Mouse (Mus musculus): ENCODE data around the gene E2f7. TPM values are rescaled to one million over a fixed set of nuclear protein-coding genes. Genes with fewer than 3 reads are reported as not detected.

E2f7 gene
- polyA plus RNA-seq, 1 experiment from 2014 or later, result 34.1 TPM

DNA sequence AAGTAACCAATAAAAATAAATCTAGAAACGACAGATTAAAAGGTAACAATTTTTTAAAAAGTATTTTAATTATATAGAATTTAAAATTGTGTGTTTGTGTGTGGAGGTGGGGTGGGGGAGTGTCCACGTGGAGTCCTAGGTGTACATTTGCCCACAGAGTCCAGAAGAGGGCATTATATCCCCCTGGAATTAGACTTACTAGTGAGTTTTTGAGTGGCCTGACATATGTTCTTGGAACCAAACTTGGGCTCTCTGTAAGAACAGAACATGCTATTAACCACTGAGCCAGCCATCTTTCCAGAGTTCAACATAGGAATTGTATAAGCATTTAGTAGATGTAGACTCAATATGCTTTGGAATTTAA lies 66.6 kb downstream of the E2f7 start:
- Histone ChIP-seq H3K36me3 (ENCODE audit: control insufficient read depth, insufficient read depth, low read length) (no peaks in the 10 kb centered on the region), H3K9me3 (ENCODE audit: control insufficient read depth, low read length) (no peaks in the 10 kb centered on the region), H3K27me3 (ENCODE audit: control insufficient read depth, insufficient read depth, low read depth, low read length) (no peaks in the 10 kb centered on the region), H3K9ac (ENCODE audit: low read length) (no peak overlapping the region), H3K4me3 (ENCODE audit: low read length) (no peak overlapping the region), H3K4me2 (ENCODE audit: low read depth, low read length) (no peak overlapping the region), H3K27ac (ENCODE audit: low read length) (no peak overlapping the region), H3K4me1 (replicated peaks; ENCODE audit: control insufficient read depth, insufficient read depth, low read length) (no peaks in the 10 kb centered on the region)
- 39% methylated on average over 2 of the region's 2 CpGs for WGBS
- ATAC-seq (ENCODE audit: low read depth), result no peak

GRCm38 (mm10) chr10:110821139-110821538 lies 75.9 kb downstream of the E2f7 start:
- WGBS, result 71% methylated on average over 11 of the region's 11 CpGs
- no peak overlapping the region for H3K27ac ChIP-seq (ENCODE audit: low read length)
- no peak overlapping the region for H3K4me2 ChIP-seq (ENCODE audit: low read depth, low read length)
- no peak overlapping the region for H3K4me3 ChIP-seq (ENCODE audit: low read length)
- H3K9me3 ChIP-seq (ENCODE audit: control insufficient read depth, low read length), result no peaks in the 10 kb centered on the region
- no peaks in the 10 kb centered on the region for H3K27me3 ChIP-seq (ENCODE audit: control insufficient read depth, insufficient read depth, low read depth, low read length)
- H3K36me3 ChIP-seq (ENCODE audit: control insufficient read depth, insufficient read depth, low read length), result no peaks in the 10 kb centered on the region
- H3K4me1 ChIP-seq (replicated peaks; ENCODE audit: control insufficient read depth, insufficient read depth, low read length), result no peaks in the 10 kb centered on the region
- H3K9ac ChIP-seq (ENCODE audit: low read length), result no peak overlapping the region
- no peak for ATAC-seq (ENCODE audit: low read depth)

- Histone ChIP-seq H3K9me3 (ENCODE audit: control insufficient read depth, low read length) (no peaks in the 10 kb centered on the region), H3K36me3 (ENCODE audit: control insufficient read depth, insufficient read depth, low read length) (no peaks in the 10 kb centered on the region), H3K4me3 (ENCODE audit: low read length) (no peak overlapping the region), H3K4me1 (replicated peaks; ENCODE audit: control insufficient read depth, insufficient read depth, low read length) (no peaks in the 10 kb centered on the region), H3K4me2 (ENCODE audit: low read depth, low read length) (no peak overlapping the region), H3K9ac (ENCODE audit: low read length) (no peak overlapping the region), H3K27ac (ENCODE audit: low read length) (no peak overlapping the region), H3K27me3 (ENCODE audit: control insufficient read depth, insufficient read depth, low read depth, low read length) (no peaks in the 10 kb centered on the region)
- no peak for ATAC-seq (ENCODE audit: low read depth)
- WGBS, result 86% methylated on average over 3 of the region's 3 CpGs
Observed at GRCm38 (mm10) chr10:110821692-110822091, 76.5 kb downstream of the E2f7 start.

GRCm38 (mm10) chr10:110832336-110832735 lies 87.1 kb downstream of the E2f7 start:
- WGBS, result 35% methylated on average over 6 of the region's 6 CpGs
- no peak overlapping the region for H3K9ac ChIP-seq (ENCODE audit: low read length)
- no peak for ATAC-seq (ENCODE audit: low read depth)

DNA sequence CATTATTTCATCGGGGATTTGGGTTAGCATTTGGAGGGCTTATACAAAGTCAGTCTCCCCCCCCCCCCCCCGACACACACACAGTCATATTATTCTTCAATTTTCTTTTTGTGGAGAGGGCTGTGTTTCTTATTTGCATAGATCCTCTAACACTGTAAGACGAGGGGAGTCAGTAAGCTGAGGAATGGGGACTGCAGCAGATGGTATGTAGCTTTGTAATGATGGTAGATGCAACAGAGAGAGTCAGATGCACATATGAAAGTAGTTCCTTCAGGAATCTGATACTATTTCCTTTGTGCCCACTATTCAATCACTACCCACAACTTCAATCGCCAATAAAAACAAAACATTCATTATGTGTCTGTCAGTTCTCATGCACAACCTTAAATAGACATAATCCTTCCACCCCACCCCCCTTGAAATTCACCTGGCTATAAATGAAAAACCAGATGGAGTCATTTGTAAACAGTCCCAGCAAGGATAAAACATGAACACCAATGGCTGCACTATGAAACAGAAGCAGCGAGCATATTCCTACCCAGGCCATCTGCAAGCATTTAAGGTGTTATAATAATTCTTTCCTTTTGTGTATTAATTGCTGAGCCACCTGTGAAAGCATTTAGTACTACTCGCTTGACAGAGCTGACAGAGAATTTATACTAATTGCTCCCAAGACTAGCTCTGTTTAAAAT lies 90.0 kb downstream of the E2f7 start:
- WGBS, result 73% methylated on average over 6 of the region's 6 CpGs
- H3K9me3 ChIP-seq (ENCODE audit: control insufficient read depth, low read length), result no peaks in the 10 kb centered on the region
- no peaks in the 10 kb centered on the region for H3K4me1 ChIP-seq (replicated peaks; ENCODE audit: control insufficient read depth, insufficient read depth, low read length)
- H3K27me3 ChIP-seq (ENCODE audit: control insufficient read depth, insufficient read depth, low read depth, low read length), result no peaks in the 10 kb centered on the region
- no peak for ATAC-seq (ENCODE audit: low read depth)
- H3K4me3 ChIP-seq (ENCODE audit: low read length), result no peak overlapping the region
- no peak overlapping the region for H3K9ac ChIP-seq (ENCODE audit: low read length)
- H3K27ac ChIP-seq (ENCODE audit: low read length), result no peak overlapping the region
- H3K4me2 ChIP-seq (ENCODE audit: low read depth, low read length), result no peak overlapping the region
- H3K36me3 ChIP-seq (ENCODE audit: control insufficient read depth, insufficient read depth, low read length), result no peaks in the 10 kb centered on the region

More at GRCm38 (mm10) chr10:110832336-110832735, 87.1 kb downstream of the E2f7 start:
- no peak overlapping the region for H3K4me2 ChIP-seq (ENCODE audit: low read depth, low read length)
- H3K4me3 ChIP-seq (ENCODE audit: low read length), result no peak overlapping the region
- no peaks in the 10 kb centered on the region for H3K27me3 ChIP-seq (ENCODE audit: control insufficient read depth, insufficient read depth, low read depth, low read length)
- H3K36me3 ChIP-seq (ENCODE audit: control insufficient read depth, insufficient read depth, low read length), result no peaks in the 10 kb centered on the region
- no peaks in the 10 kb centered on the region for H3K9me3 ChIP-seq (ENCODE audit: control insufficient read depth, low read length)
- no peaks in the 10 kb centered on the region for H3K4me1 ChIP-seq (replicated peaks; ENCODE audit: control insufficient read depth, insufficient read depth, low read length)
- H3K27ac ChIP-seq (ENCODE audit: low read length), result no peak overlapping the region

Other genes starting within 250 kb of the E2f7 start
- 196 and 197 TPM in 2 replicates for gene Csrp2, start 174.3 kb downstream of the E2f7 start, polyA plus RNA-seq (2015; fragmentation: Nextera tagmentation; extraction: Ambion mirVana)